Mouse (Mus musculus) thymus, adult 2 months (tissue): ENCODE measurements around the gene Pcgf2.

Source experiments
- CTCF ChIP-seq: fragments of 200-500 bp; IDR thresholded peaks from 2 replicates; pipeline ENCODE4 v1.5.1; 2012; ENCODE audit warnings: mild to moderate bottlenecking, control low read depth, low read length, moderate library complexity, borderline replicate concordance; ENCODE audit not compliant: control insufficient read depth, poor library complexity, insufficient read depth; ENCODE audit errors: extremely low read depth
- POLR2A ChIP-seq: fragments of 200-500 bp; IDR thresholded peaks from 2 replicates; pipeline ENCODE4 v1.6.1; 2012; ENCODE audit warnings: mild to moderate bottlenecking, low read length, control low read depth, moderate library complexity; ENCODE audit not compliant: control insufficient read depth, poor library complexity, insufficient read depth; ENCODE audit errors: extremely low read depth

DNA sequence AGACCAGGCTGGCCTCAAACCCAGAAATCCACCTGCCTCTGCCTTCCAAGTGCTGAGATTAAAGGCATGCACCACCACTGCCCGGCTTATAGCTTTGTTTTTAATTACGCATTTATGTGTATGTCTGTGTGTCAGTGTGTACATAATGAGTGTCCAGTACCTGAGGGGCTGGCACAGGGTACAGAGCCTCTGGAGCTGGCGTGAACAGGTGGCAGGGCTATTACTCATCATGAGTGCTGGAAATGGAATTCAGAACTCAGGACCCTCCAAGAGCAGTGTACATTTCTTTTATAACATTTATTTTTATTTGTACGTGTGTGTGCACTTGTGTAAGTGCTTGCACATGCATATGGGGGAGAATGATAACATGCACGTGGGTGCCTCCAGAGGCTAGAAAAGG lies 36.3 kb upstream of the Pcgf2 start:
- TF ChIP-seq CTCF (no peak), POLR2A (no peak)
